Mouse (Mus musculus): Measurements from ENCODE around the gene Mdga1.

GRCm38 (mm10) chr17:29894965-29895364, 74.9 kb downstream of the Mdga1 start:
- no peak for TF ChIP-seq CTCF (IDR thresholded peaks at IDR 0.05; ENCODE audit: low read depth, low read length)
- no peak for TF ChIP-seq POLR2AphosphoS5 (IDR thresholded peaks at IDR 0.05; ENCODE audit: insufficient replicate concordance, low read depth, low read length)
- TF ChIP-seq GATA1 (IDR thresholded peaks at IDR 0.05; ENCODE audit: borderline replicate concordance, low read length): no peak
- TF ChIP-seq TAL1 (conservative IDR thresholded peaks at IDR 0.05; ENCODE audit: low read depth, low read length): no peak
- TF ChIP-seq GATA2 (IDR thresholded peaks at IDR 0.05; ENCODE audit: borderline replicate concordance, low read depth, low read length): no peak
